Mouse (Mus musculus) myocyte (in vitro differentiated cells): ENCODE data around the gene Rab44. TPM values are rescaled to one million over a fixed set of nuclear protein-coding genes. Genes with fewer than 3 reads are reported as not detected.
A peak's percentile ranks its signal among the peaks of the same experiment; 100 is the strongest.
"Not testable (repeated sequence)": the region's sequence is repeated elsewhere in the genome, so short reads cannot be mapped to it uniquely, and the experiment has no call there.

ENCODE experiments used
- H3K27me3 ChIP-seq: one replicate; pipeline ENCODE4 v1.6.1; 2011; ENCODE audit not compliant: control insufficient read depth, insufficient read depth, insufficient read length
- H3K36me3 ChIP-seq: one replicate; pipeline ENCODE4 v1.6.1; 2011; ENCODE audit not compliant: control insufficient read depth, insufficient read depth
- H3K4me2 ChIP-seq: one replicate; pipeline ENCODE4 v1.6.1; 2011; ENCODE audit warnings: low read depth, control low read depth
- H3K4me3 ChIP-seq: one replicate; pipeline ENCODE4 v1.5.1; 2011; ENCODE audit warnings: mild to moderate bottlenecking, control low read depth, moderate library complexity
- H3K79me2 ChIP-seq: one replicate; pipeline ENCODE4 v1.6.1; 2011; ENCODE audit not compliant: control insufficient read depth, insufficient read depth
- H3ac ChIP-seq: one replicate; pipeline ENCODE4 v1.6.1; 2011; ENCODE audit not compliant: control insufficient read depth, insufficient read length
- CEBPB ChIP-seq: IDR thresholded peaks from 2 replicates; pipeline ENCODE4 v1.6.1; 2011; ENCODE audit warnings: mild to moderate bottlenecking, moderate library complexity; ENCODE audit not compliant: poor library complexity, insufficient read depth, severe bottlenecking
- E2F4 ChIP-seq: IDR thresholded peaks from one replicate; pipeline ENCODE4 v1.6.1; 2011; ENCODE audit warnings: mild to moderate bottlenecking, control low read depth, moderate library complexity; ENCODE audit not compliant: insufficient read depth
- MAX ChIP-seq: IDR thresholded peaks from one replicate; pipeline ENCODE4 v1.6.1; 2011; ENCODE audit warnings: low read depth, mild to moderate bottlenecking, control low read depth
- MYOD1 ChIP-seq, 3 experiments: IDR thresholded peaks; one replicate each; pipeline ENCODE4 v1.6.1; 2011; ENCODE audit warnings: control low read depth in 2 of 3, low read depth in 2 of 3, mild to moderate bottlenecking in 2 of 3, moderate library complexity in 1 of 3; ENCODE audit not compliant: insufficient read length in 2 of 3, control insufficient read depth in 1 of 3
- MYOG ChIP-seq, 3 experiments: IDR thresholded peaks; one replicate each; pipeline ENCODE4 v1.6.1; 2011; ENCODE audit warnings: control low read depth in 2 of 3, low read depth in 2 of 3, mild to moderate bottlenecking in 2 of 3; ENCODE audit not compliant: insufficient read length in 2 of 3, control insufficient read depth in 1 of 3, insufficient read depth in 1 of 3
- POLR2A ChIP-seq: IDR thresholded peaks from one replicate; pipeline ENCODE4 v1.6.1; 2011; ENCODE audit warnings: low read depth, mild to moderate bottlenecking, control low read depth, moderate library complexity; ENCODE audit not compliant: insufficient read length
- POLR2AphosphoS2 ChIP-seq: IDR thresholded peaks from one replicate; pipeline ENCODE4 v1.6.1; 2011; ENCODE audit warnings: low read depth, control low read depth; ENCODE audit not compliant: insufficient read length
- REST ChIP-seq: IDR thresholded peaks from one replicate; pipeline ENCODE4 v1.6.1; 2011; ENCODE audit warnings: mild to moderate bottlenecking, control low read depth, moderate library complexity; ENCODE audit not compliant: insufficient read depth, insufficient read length
- SRF ChIP-seq: IDR thresholded peaks from one replicate; pipeline ENCODE4 v1.6.1; 2011; ENCODE audit warnings: low read depth; ENCODE audit not compliant: control insufficient read depth, insufficient read length
- TCF12 ChIP-seq: IDR thresholded peaks from one replicate; pipeline ENCODE4 v1.6.1; 2011; ENCODE audit warnings: mild to moderate bottlenecking, control low read depth; ENCODE audit not compliant: poor library complexity, insufficient read depth, severe bottlenecking
- TCF3 ChIP-seq: IDR thresholded peaks from one replicate; pipeline ENCODE4 v1.6.1; 2011; ENCODE audit warnings: low read depth, control low read depth; ENCODE audit not compliant: insufficient read length
- USF1 ChIP-seq: IDR thresholded peaks from one replicate; pipeline ENCODE4 v1.6.1; 2011; ENCODE audit warnings: low read depth, mild to moderate bottlenecking, control low read depth, moderate library complexity
- polyA plus RNA-seq: library from polyadenylated mRNA; unstranded; fragments of >200 nt; fragmentation: generic; extraction: Trizol; gene quantifications from one replicate; pipeline ENCODE4 v1.2.1, GENCODE M21; 2012; ENCODE audit warnings: missing spikeins

Gene Rab44
- 6.8 TPM for polyA plus RNA-seq

DNA sequence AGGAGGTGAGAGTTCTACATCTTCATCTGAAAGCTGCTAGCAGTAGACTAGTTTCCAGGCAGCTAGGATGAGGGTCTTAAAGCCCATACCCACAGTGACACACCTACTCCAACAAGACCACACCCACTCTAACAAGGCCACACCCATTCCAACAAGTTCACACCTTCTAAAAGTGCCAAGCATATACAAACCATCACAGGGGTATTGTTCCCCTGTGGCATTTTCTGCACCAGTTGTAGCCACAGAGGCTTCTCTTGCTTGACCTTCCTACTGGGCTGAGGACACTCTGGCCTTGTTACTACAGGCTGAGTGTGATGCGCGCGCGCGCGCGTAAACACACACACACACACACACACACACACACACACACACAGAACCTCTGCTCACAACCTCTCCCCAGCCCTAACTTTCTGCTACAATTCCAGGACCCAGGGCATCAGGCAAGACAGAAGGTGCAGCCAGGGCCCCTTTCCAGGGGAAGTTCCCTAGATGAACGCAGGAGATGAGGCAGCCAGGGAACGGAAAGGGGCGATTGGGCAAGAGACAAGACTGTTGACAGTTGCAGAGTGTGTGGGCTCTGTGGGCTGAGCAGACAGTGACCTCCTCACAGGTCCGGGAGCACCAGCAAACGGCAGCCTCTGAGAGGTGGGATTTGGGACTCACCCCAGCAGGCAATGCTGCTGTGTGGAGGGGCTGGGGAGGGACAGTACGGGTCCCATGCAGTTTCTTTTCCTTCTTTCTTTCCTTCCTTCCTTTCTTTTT, at the start of gene Rab44:
Gene Rab44 (plus strand): TSS at position 555 of the 762 bp plus-strand sequence.
- H3ac ChIP-seq, result no peak within 1 kb of the TSS
- no peaks in the 10 kb centered on the region for H3K36me3 ChIP-seq
- H3K4me3 ChIP-seq, result no peak within 1 kb of the TSS
- no peaks in the 10 kb centered on the region for H3K27me3 ChIP-seq
- H3K79me2 ChIP-seq, result no peaks in the 10 kb centered on the region
- TF ChIP-seq POLR2AphosphoS2 (no peak), E2F4 (no peak), MYOG (IDR thresholded peaks at IDR 0.05; ENCODE audit: control insufficient read depth in 1 of 3, insufficient read depth in 1 of 3, insufficient read length in 2 of 3, low read depth in 2 of 3) (no peak), SRF (no peak), POLR2A (no peak), MYOD1 (IDR thresholded peaks at IDR 0.05; ENCODE audit: control insufficient read depth in 1 of 3, insufficient read length in 2 of 3, low read depth in 2 of 3) (no peak), USF1 (no peak), REST (no peak), MAX (no peak), TCF3 (no peak), TCF12 (no peak), CEBPB (no peak)
- no peak within 1 kb of the TSS for H3K4me2 ChIP-seq

DNA sequence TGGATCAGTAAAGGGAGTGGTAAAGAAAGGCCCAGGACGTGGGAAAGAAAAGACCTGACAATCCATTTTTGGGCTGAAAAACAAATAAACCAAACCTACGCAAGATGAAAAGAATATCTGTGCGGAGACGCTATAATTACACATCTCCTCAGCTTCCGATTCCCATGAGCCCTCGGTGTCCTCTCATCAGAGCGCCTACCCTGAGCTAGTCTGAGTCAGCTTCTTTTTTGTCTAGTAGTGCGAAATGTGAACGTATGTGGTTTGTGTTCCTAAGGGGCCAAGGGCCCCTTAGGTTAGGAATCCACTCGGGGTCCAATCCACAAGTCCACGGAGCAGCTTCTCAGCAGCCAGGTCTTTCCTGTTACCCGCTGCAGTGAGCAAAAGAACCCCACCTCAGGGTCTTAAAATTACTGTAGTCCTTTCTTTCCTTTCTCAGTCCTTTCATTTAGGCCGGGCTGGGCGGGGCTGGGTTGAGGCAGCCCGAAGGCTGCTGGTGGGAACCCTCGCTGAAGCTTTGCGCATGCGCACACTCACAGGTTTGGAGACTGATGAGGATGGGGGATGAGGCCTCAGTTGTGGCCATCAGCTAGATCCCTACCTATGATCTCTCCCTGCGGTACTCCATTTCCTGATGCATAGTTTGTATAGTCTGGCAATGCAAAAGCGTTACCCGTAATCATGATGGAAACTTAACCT, 48.6 kb upstream of the Rab44 start:
- H3K36me3 ChIP-seq, result no peaks in the 10 kb centered on the region
- TF ChIP-seq MAX (no peak), SRF (no peak), TCF12 (no peak), CEBPB (no peak)
- no peaks in the 10 kb centered on the region for H3K27me3 ChIP-seq
- no peak overlapping the region for H3ac ChIP-seq
- no peak overlapping the region for H3K4me3 ChIP-seq
- no peak overlapping the region for H3K4me2 ChIP-seq
- no peaks in the 10 kb centered on the region for H3K79me2 ChIP-seq

DNA sequence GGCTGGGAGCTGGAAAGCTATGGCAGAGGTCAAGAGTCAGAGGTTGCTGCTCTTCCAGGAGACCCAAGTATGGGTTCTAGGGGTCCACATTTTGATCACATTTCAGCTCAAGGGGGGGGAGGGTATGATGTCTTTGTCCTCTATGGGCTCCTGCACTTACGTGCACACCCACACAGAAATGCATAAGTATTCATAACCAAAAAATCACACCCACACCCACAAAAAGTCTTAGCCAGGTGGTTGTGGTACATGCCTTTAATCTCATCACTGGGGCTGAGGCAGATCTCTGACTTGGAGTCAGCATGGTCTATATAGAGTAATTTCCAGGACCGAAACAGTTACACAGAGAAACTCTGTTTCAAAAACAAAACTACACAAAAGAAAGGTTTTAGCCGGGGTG, 48.0 kb upstream of the Rab44 start:
- H3K27me3 ChIP-seq, result no peaks in the 10 kb centered on the region
- H3K36me3 ChIP-seq, result no peaks in the 10 kb centered on the region
- TF ChIP-seq TCF12 (no peak), E2F4 (no peak)
- no peak overlapping the region for H3K4me2 ChIP-seq
- no peak overlapping the region for H3ac ChIP-seq
- H3K79me2 ChIP-seq, result no peaks in the 10 kb centered on the region
- no peak overlapping the region for H3K4me3 ChIP-seq

DNA sequence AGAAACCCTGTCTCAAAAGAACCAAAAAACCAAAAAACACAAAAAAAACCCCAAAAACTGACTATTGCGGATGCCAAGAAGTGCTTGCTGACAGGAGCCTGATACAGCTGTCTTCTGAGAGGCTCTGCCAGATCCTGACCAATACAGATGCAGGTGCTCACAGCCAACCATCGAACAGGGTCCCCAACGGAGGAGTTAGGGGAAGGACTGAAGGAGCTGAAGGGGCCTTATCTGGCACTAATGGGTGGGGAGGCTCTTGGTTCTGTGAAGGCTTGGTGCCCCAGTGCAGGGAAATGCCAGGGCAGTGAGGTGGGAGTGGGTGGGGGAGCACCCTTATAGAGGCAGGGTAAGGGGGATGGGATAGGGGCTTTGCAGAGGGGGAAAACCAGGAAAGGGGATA, 46.5 kb upstream of the Rab44 start:
- not testable (repeated sequence) for H3K79me2 ChIP-seq, H3ac ChIP-seq, H3K4me2 ChIP-seq, H3K36me3 ChIP-seq, H3K27me3 ChIP-seq, H3K4me3 ChIP-seq

DNA sequence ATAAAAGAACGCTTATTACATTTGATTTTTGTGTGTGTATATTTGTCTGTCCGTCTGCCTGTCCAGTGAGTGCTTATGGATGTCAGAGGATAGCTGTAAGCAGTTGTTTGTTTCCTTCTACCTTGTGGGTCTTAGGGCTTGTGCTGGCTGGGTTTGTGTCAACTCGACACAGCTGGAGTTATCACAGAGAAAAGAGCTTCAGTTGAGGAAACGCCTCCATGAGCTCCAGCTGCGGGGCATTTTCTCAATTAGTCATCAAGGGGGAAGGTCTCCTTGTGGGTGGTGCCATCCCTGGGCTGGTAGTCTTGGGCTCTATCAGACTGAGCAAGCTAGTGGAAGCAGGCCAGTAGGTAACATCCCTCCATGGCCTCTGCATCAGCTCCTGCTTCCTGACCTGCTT, 46.1 kb upstream of the Rab44 start:
- peak overlapping the region; percentile 46 for H3K4me2 ChIP-seq
- TF ChIP-seq E2F4 (no peak), TCF3 (no peak), MYOD1 (IDR thresholded peaks at IDR 0.05; ENCODE audit: control insufficient read depth in 1 of 3, insufficient read length in 2 of 3, low read depth in 2 of 3) (no peak), TCF12 (no peak), CEBPB (no peak), SRF (no peak), MYOG (IDR thresholded peaks at IDR 0.05; ENCODE audit: control insufficient read depth in 1 of 3, insufficient read depth in 1 of 3, insufficient read length in 2 of 3, low read depth in 2 of 3) (no peak)

DNA sequence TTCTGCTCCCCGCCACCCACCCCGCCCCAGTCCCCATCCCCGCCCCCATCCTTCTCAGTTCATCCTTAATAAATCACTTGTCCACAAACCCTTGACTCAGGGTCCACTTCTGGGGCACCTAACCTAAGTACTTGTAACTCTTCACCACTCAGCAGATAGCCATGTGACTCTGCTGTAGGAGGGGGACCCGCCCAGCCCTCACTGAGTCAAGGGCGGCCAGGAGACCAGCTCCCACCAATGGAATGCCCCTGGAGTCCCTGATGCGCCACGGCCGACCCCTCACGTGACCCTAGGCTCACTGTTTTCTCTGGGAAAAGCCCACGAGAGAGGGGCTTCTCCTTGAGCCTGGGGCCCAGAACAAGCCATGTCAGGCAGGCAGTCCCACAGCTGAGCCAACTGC, 44.9 kb upstream of the Rab44 start:
- Histone ChIP-seq H3K27me3 (no peaks in the 10 kb centered on the region), H3K79me2 (no peaks in the 10 kb centered on the region), H3ac (no peak overlapping the region), H3K4me3 (no peak overlapping the region), H3K36me3 (no peaks in the 10 kb centered on the region), H3K4me2 (no peak overlapping the region)
- TF ChIP-seq CEBPB (no peak), POLR2AphosphoS2 (no peak), MYOG (IDR thresholded peaks at IDR 0.05; ENCODE audit: control insufficient read depth in 1 of 3, insufficient read depth in 1 of 3, insufficient read length in 2 of 3, low read depth in 2 of 3) (no peak), MYOD1 (IDR thresholded peaks at IDR 0.05; ENCODE audit: control insufficient read depth in 1 of 3, insufficient read length in 2 of 3, low read depth in 2 of 3) (peak in 1 of 3 experiments; percentile 11), TCF3 (no peak), USF1 (peak; percentile 31), SRF (no peak), TCF12 (no peak), POLR2A (no peak), E2F4 (no peak), REST (no peak), MAX (no peak)

More for the DNA sequence above, 46.1 kb upstream of the Rab44 start:
- Histone ChIP-seq H3K36me3 (no peaks in the 10 kb centered on the region), H3K27me3 (no peaks in the 10 kb centered on the region), H3K79me2 (no peaks in the 10 kb centered on the region), H3K4me3 (no peak overlapping the region), H3ac (no peak overlapping the region)
